Mouse (Mus musculus) skeletal muscle tissue, postnatal 0 days (tissue): Measurements from ENCODE around the gene 4930544G11Rik. TPM values are rescaled to one million over a fixed set of nuclear protein-coding genes. Genes with fewer than 3 reads are reported as not detected.

Experiments
- polyA plus RNA-seq: library from polyadenylated mRNA; unstranded; fragments of >200 nt; fragmentation: Nextera tagmentation; extraction: Ambion mirVana; gene quantifications from 2 replicates; pipeline ENCODE4 v1.2.1, GENCODE M21; 2015

The 4930544G11Rik gene
- polyA plus RNA-seq = not detected in 2 replicates

DNA sequence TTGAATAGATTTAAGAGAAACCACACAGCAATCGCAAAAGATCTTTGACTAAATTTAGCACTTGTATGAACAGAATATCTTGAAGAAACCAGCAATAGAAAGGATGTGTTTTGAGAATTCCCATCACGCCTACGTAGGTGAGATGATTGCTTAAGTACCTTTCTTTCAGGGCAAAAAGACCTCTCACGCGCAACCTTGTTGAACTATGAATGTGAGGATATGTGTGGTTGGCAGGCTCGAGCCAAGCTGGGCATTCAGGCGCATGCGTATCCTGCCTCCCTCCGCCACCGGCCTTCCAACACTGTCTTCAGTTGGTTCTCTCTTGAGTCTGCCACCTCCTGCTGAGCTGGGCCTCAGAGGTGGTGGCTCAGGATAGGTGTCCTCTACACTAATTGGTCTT, at the start of gene 4930544G11Rik:
Gene 4930544G11Rik (plus strand): TSS at position 301 of the 400 bp plus-strand sequence.

Other genes with a start within 250 kb of the 4930544G11Rik start
- 10.8 and 14.0 TPM in 2 replicates for gene Prdm5, start 173.6 kb upstream of the 4930544G11Rik start, polyA plus RNA-seq